Mouse (Mus musculus) embryonic facial prominence, embryonic 10.5 days (tissue): Measurements from ENCODE around the gene Tspan3. TPM values are rescaled to one million over a fixed set of nuclear protein-coding genes. Genes with fewer than 3 reads are reported as not detected.
A peak's percentile ranks its signal among the peaks of the same experiment; 100 is the strongest.

Experiments
- DNase-seq: peaks from one replicate; pipeline ENCODE4 v3.0.0-alpha.2; 2017; ENCODE audit warnings: low spot score
- H3K27ac ChIP-seq: fragments of 300-500 bp; sonication (generic); replicated peaks from 2 replicates; pipeline ENCODE4 v1.5.1; 2016; ENCODE audit warnings: mild to moderate bottlenecking
- H3K27me3 ChIP-seq: fragments of 300-500 bp; sonication (generic); replicated peaks from 2 replicates; pipeline ENCODE4 v1.6.1; 2016; ENCODE audit warnings: low read depth, mild to moderate bottlenecking; ENCODE audit not compliant: poor library complexity, severe bottlenecking
- H3K36me3 ChIP-seq: fragments of 300-500 bp; sonication (generic); replicated peaks from 2 replicates; pipeline ENCODE4 v1.6.1; 2016; ENCODE audit warnings: mild to moderate bottlenecking, moderate library complexity
- H3K4me1 ChIP-seq: fragments of 300-500 bp; sonication (generic); 2 replicates; pipeline ENCODE4 v1.6.1; 2016
- H3K4me3 ChIP-seq: fragments of 300-500 bp; sonication (generic); 2 replicates; pipeline ENCODE4 v1.5.1; 2016; ENCODE audit warnings: mild to moderate bottlenecking, moderate library complexity
- H3K9me3 ChIP-seq: fragments of 300-500 bp; sonication (generic); 2 replicates; pipeline ENCODE4 v1.6.1; 2016; ENCODE audit warnings: mild to moderate bottlenecking
- WGBS: fragments of 180-500 bp; shearing (Covaris S2); methylation state at CpG from one replicate; pipeline ENCODE4 v1.1.7; 2016; 5-methylcytosine and 5-hydroxymethylcytosine counted together
- polyA plus RNA-seq: library from polyadenylated mRNA; unstranded; fragments of >200 nt; fragmentation: Nextera tagmentation; extraction: Ambion mirVana; gene quantifications from 2 replicates; pipeline ENCODE4 v1.2.1, GENCODE M21; 2016

The Tspan3 gene
- polyA plus RNA-seq, 1 experiment from 2014 or later = 474 TPM

GRCm38 (mm10) chr9:56123613-56124012 lies 41.7 kb downstream of the Tspan3 start:
- Histone ChIP-seq H3K27me3 (peaks cover 7% of the 10 kb centered on the region; the same call in 1 of the 2 replicates), H3K36me3 (peaks cover 22% of the 10 kb centered on the region), H3K27ac (no peak overlapping the region), H3K4me1 (peaks cover 24% of the 10 kb centered on the region), H3K4me3 (no peak overlapping the region), H3K9me3 (no peaks in the 10 kb centered on the region)
- WGBS = 75% methylated on average over 7 of the region's 7 CpGs
- DNase-seq = no peak

GRCm38 (mm10) chr9:56122973-56123372 lies 42.3 kb downstream of the Tspan3 start:
- H3K4me1 ChIP-seq = peaks cover 24% of the 10 kb centered on the region
- WGBS = 82% methylated on average over 8 of the region's 8 CpGs
- no peak for DNase-seq

GRCm38 (mm10) chr9:56121097-56121496 lies 44.2 kb downstream of the Tspan3 start:
- peaks cover 24% of the 10 kb centered on the region for H3K4me1 ChIP-seq
- peak overlapping the region; percentile 14; the same call in 1 of the 2 replicates for H3K4me3 ChIP-seq
- DNase-seq = peak; percentile 65
- 24% methylated on average over 7 of the region's 7 CpGs for WGBS
- H3K27ac ChIP-seq = peak overlapping the region; percentile 20
- H3K36me3 ChIP-seq = no peaks in the 10 kb centered on the region
- H3K9me3 ChIP-seq = no peaks in the 10 kb centered on the region
- peaks cover 7% of the 10 kb centered on the region; the same call in 1 of the 2 replicates for H3K27me3 ChIP-seq

More at GRCm38 (mm10) chr9:56122973-56123372, 42.3 kb downstream of the Tspan3 start:
- Histone ChIP-seq H3K36me3 (peaks cover 16% of the 10 kb centered on the region), H3K4me3 (no peak overlapping the region), H3K9me3 (no peaks in the 10 kb centered on the region), H3K27ac (no peak overlapping the region), H3K27me3 (peaks cover 7% of the 10 kb centered on the region; the same call in 1 of the 2 replicates)

GRCm38 (mm10) chr9:56119651-56120050 lies 45.6 kb downstream of the Tspan3 start:
- Histone ChIP-seq H3K36me3 (no peaks in the 10 kb centered on the region), H3K4me3 (no peak overlapping the region), H3K9me3 (no peaks in the 10 kb centered on the region), H3K4me1 (peaks cover 18% of the 10 kb centered on the region), H3K27ac (no peak overlapping the region), H3K27me3 (peaks cover 7% of the 10 kb centered on the region; the same call in 1 of the 2 replicates)
- 77% methylated on average over 2 of the region's 2 CpGs for WGBS
- DNase-seq = no peak

GRCm38 (mm10) chr9:56118582-56118981 lies 46.7 kb downstream of the Tspan3 start:
- peaks cover 7% of the 10 kb centered on the region; the same call in 1 of the 2 replicates for H3K27me3 ChIP-seq
- H3K27ac ChIP-seq = peak overlapping the region; percentile 71
- 4% methylated on average over 14 of the region's 14 CpGs for WGBS
- H3K9me3 ChIP-seq = no peaks in the 10 kb centered on the region
- H3K4me3 ChIP-seq = peak overlapping the region; percentile 55
- DNase-seq = peak; percentile 85
- H3K4me1 ChIP-seq = peaks cover 16% of the 10 kb centered on the region
- no peaks in the 10 kb centered on the region for H3K36me3 ChIP-seq

GRCm38 (mm10) chr9:56118091-56118490 lies 47.2 kb downstream of the Tspan3 start:
- no peaks in the 10 kb centered on the region for H3K36me3 ChIP-seq
- H3K4me3 ChIP-seq = no peak overlapping the region; the same call in 1 of the 2 replicates
- peaks cover 7% of the 10 kb centered on the region; the same call in 1 of the 2 replicates for H3K27me3 ChIP-seq
- H3K9me3 ChIP-seq = no peaks in the 10 kb centered on the region
- 84% methylated on average over 5 of the region's 5 CpGs for WGBS
- peaks cover 18% of the 10 kb centered on the region for H3K4me1 ChIP-seq
- no peak overlapping the region for H3K27ac ChIP-seq
- no peak for DNase-seq

GRCm38 (mm10) chr9:56108174-56108573 lies 57.1 kb downstream of the Tspan3 start:
- Histone ChIP-seq H3K9me3 (no peaks in the 10 kb centered on the region), H3K4me3 (no peak overlapping the region), H3K4me1 (peaks cover 16% of the 10 kb centered on the region), H3K36me3 (no peaks in the 10 kb centered on the region), H3K27ac (no peak overlapping the region), H3K27me3 (no peaks in the 10 kb centered on the region)
- DNase-seq = no peak
- WGBS = 81% methylated on average over 5 of the region's 5 CpGs

GRCm38 (mm10) chr9:56107527-56107926 lies 57.8 kb downstream of the Tspan3 start:
- Histone ChIP-seq H3K4me1 (peaks cover 10% of the 10 kb centered on the region), H3K36me3 (no peaks in the 10 kb centered on the region)
- WGBS = 75% methylated on average over 6 of the region's 6 CpGs

GRCm38 (mm10) chr9:56106274-56107072 lies 58.8 kb downstream of the Tspan3 start:
- 75% methylated on average over 6 of the region's 6 CpGs for WGBS
- no peak overlapping the region for H3K27ac ChIP-seq
- no peaks in the 10 kb centered on the region for H3K36me3 ChIP-seq

More at GRCm38 (mm10) chr9:56107527-56107926, 57.8 kb downstream of the Tspan3 start:
- Histone ChIP-seq H3K27me3 (no peaks in the 10 kb centered on the region), H3K9me3 (no peaks in the 10 kb centered on the region), H3K4me3 (no peak overlapping the region), H3K27ac (no peak overlapping the region)
- no peak for DNase-seq

GRCm38 (mm10) chr9:56104921-56105320 lies 60.4 kb downstream of the Tspan3 start:
- 76% methylated on average over 7 of the region's 7 CpGs for WGBS
- H3K36me3 ChIP-seq = no peaks in the 10 kb centered on the region
- H3K4me1 ChIP-seq = no peaks in the 10 kb centered on the region; the same call in 1 of the 2 replicates
- no peaks in the 10 kb centered on the region for H3K27me3 ChIP-seq
- no peak overlapping the region for H3K4me3 ChIP-seq
- H3K9me3 ChIP-seq = no peaks in the 10 kb centered on the region
- no peak for DNase-seq
- no peak overlapping the region for H3K27ac ChIP-seq

More at GRCm38 (mm10) chr9:56106274-56107072, 58.8 kb downstream of the Tspan3 start:
- no peak for DNase-seq
- H3K4me1 ChIP-seq = peaks cover 3% of the 10 kb centered on the region; the same call in 1 of the 2 replicates
- H3K9me3 ChIP-seq = no peaks in the 10 kb centered on the region
- no peaks in the 10 kb centered on the region for H3K27me3 ChIP-seq
- H3K4me3 ChIP-seq = no peak overlapping the region

GRCm38 (mm10) chr9:56101022-56101421 lies 64.3 kb downstream of the Tspan3 start:
- DNase-seq = no peak
- H3K9me3 ChIP-seq = no peaks in the 10 kb centered on the region
- H3K27ac ChIP-seq = no peak overlapping the region
- H3K36me3 ChIP-seq = no peaks in the 10 kb centered on the region
- 73% methylated on average over 4 of the region's 4 CpGs for WGBS
- H3K4me3 ChIP-seq = no peak overlapping the region
- H3K27me3 ChIP-seq = no peaks in the 10 kb centered on the region
- H3K4me1 ChIP-seq = no peaks in the 10 kb centered on the region

GRCm38 (mm10) chr9:56100041-56100522 lies 65.2 kb downstream of the Tspan3 start:
- Histone ChIP-seq H3K36me3 (no peaks in the 10 kb centered on the region), H3K4me1 (no peaks in the 10 kb centered on the region), H3K27me3 (no peaks in the 10 kb centered on the region), H3K9me3 (no peaks in the 10 kb centered on the region), H3K27ac (no peak overlapping the region), H3K4me3 (no peak overlapping the region)
- DNase-seq = no peak
- 91% methylated on average over 7 of the region's 7 CpGs for WGBS
